Mouse (Mus musculus): ENCODE measurements at regions not wholly inside any gene's neighbourhood (a gene's known extent, or its start where the extent isn't known, plus 50 kb on each side); places are given as distances from the start of the nearest gene placed in this dataset.

DNA sequence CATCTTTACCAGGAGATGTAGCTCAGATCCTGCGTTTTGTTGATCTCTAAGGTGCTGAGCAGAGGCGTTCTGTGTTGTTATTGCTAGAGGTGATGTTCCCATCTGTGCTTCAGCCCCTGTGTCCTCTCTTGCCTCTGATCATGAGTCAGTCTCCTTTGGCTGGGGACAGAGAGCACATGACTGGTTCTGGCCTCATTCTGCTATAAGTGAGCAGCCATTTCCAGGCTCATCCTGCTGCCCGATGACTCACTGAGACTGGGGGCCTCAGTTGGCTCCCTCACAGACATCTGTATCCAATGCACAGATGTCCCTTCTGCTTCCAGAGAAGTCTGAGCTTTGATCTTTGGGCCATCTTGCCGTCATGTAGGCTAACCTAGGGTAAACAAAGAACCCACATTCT lies 194.9 kb upstream of the Gm21798 start:
- DNase-seq = no peak

DNA sequence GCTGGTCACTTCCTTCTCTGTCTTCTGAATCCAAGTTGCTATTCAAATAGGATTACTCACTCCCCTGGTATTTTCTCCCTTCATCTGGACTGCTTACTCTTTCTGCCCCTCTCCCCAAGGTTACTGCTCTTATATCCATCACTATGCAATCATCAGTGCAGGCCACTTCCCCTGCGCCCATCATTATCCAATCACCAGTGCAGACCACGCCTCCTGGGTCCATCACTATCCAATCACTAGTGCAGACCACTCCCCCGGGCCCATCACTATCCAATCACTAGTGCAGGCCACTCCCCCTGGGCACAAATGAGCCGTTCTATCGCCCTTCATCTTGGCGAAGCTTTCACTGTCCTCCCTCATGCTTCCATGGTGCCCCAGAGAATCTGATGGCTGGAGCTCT lies 191.1 kb upstream of the Gm21798 start:
- peak in 1 of 2 experiments; percentile 15 for DNase-seq

DNA sequence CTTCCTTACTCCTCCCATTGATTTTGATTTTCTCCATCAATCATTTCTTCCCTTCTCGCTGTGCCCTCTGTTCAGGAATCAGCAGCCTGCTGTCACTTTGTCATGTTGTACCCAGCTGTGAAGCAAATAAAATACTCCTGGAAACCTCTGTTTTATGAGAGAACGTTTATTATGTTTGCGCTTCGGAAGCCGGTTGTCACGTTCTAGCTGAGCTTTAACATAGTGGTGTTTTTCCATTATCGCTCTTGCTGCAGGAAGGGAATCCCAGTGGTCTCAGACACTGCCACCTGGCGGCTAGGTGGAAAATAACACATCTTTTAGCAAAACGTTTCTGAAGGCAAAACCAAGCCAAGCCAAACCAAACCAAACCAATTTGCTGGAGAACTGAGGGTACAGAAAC lies 190.2 kb upstream of the Gm21798 start:
- DNase-seq = peak; percentile 75 to 77
